Mouse (Mus musculus): ENCODE measurements around the gene Atp8a1.

DNA sequence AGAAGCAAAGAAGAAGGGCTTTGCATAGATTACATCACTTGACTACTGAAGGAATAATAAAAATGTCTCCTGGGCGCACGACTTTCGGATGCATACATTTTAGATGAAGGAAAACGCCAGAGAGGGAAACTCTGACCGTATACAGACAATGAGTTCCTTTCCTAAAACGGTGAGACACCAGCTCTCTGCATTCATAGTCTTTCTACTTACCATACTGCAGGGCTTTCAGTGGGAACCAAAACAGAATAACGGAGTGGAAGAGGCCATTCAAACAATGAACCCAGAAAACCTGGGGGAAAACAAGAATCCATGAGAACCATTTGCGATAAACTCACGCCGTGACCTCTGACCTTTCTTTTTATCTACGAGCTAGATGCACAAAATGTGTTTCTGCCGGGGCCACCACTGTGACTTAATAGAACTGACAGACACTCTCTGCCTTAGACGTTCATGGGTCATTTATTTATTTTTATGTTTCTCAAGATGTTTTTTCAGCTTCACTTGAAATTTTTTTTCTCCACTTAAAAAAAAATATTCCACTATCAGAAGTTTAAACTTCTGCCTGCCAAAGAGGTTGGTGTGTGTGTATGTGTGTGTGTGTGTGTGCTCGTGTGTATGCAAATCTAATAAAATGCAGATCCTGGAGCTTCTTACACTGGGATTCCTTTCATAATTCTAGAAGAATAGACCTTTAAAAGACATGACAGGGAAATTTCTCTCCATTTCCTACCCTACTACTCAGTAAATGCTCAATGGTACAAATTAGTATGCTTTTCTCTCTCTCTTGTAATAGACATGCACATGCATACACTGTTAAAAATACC lies 191.3 kb downstream of the Atp8a1 start:
- TF ChIP-seq CTCF (IDR thresholded peaks at IDR 0.05; ENCODE audit: control insufficient read depth, insufficient read depth, insufficient replicate concordance, low read depth, low read length) (no peak), POLR2A (IDR thresholded peaks at IDR 0.05; ENCODE audit: control insufficient read depth, low read depth, low read length) (no peak)
